Mouse (Mus musculus) adrenal gland, adult 2 months (tissue): ENCODE measurements around the gene Ramp3. TPM values are rescaled to one million over a fixed set of nuclear protein-coding genes. Genes with fewer than 3 reads are reported as not detected.

ENCODE experiments used
- polyA plus RNA-seq: library from polyadenylated mRNA; depleted of rRNA; stranded (reverse); fragments of >200 nt; gene quantifications from 2 replicates; pipeline ENCODE4 v1.2.3, GENCODE M21; 2012; rRNA removed
- total RNA-seq, 2 experiments: library from RNA; stranded (reverse); gene quantifications; 2 replicates each; pipeline ENCODE4 v1.2.3; 2021

The Ramp3 gene
- total and polyA plus RNA-seq, 3 experiments: 15.9 to 30.7 (median 21.7) TPM

Other genes starting within 250 kb of the Ramp3 start
- gene Ppia, start 243.1 kb upstream of the Ramp3 start, total RNA-seq: 1,000 to 10,000 TPM; 1,264 to 1,797 TPM
- gene Ppia, start 243.1 kb upstream of the Ramp3 start, polyA plus RNA-seq: 237 and 265 TPM in 2 replicates
- gene H2afv, start 214.1 kb upstream of the Ramp3 start, total RNA-seq: 10 to 100 TPM; 39.2 to 86.1 TPM
- gene H2afv, start 214.1 kb upstream of the Ramp3 start, polyA plus RNA-seq: 15.0 and 17.4 TPM in 2 replicates
- gene Purb, start 182.6 kb upstream of the Ramp3 start, total RNA-seq: 10 to 100 TPM; 48.9 to 58.7 TPM
- gene Purb, start 182.6 kb upstream of the Ramp3 start, polyA plus RNA-seq: 10.1 and 11.0 TPM in 2 replicates
- 1 to 10 TPM; 2.1 to 2.6 TPM for gene Myo1g, start 137.6 kb upstream of the Ramp3 start, total RNA-seq
- 3.8 and 4.7 TPM in 2 replicates for gene Myo1g, start 137.6 kb upstream of the Ramp3 start, polyA plus RNA-seq
- gene Ccm2, start 111.6 kb upstream of the Ramp3 start, total RNA-seq: 10 to 100 TPM; 38.8 to 47.9 TPM
- 47.0 and 48.1 TPM in 2 replicates for gene Ccm2, start 111.6 kb upstream of the Ramp3 start, polyA plus RNA-seq
- gene Nacad, start 52.5 kb upstream of the Ramp3 start, total RNA-seq: 1 to 10 TPM; 1.6 to 2.2 TPM
- 1.2 and 2.2 TPM in 2 replicates for gene Nacad, start 52.5 kb upstream of the Ramp3 start, polyA plus RNA-seq
- gene Tbrg4, start 32.5 kb upstream of the Ramp3 start, total RNA-seq: 10 to 100 TPM; 68.2 to 82.2 TPM
- 91.3 and 92.6 TPM in 2 replicates for gene Tbrg4, start 32.5 kb upstream of the Ramp3 start, polyA plus RNA-seq
- not detected for gene Wap, start 19.9 kb upstream of the Ramp3 start, total RNA-seq
- not detected in 2 replicates for gene Wap, start 19.9 kb upstream of the Ramp3 start, polyA plus RNA-seq
- gene Gm11983, start 179.1 kb downstream of the Ramp3 start, total RNA-seq: not detected
- gene Gm11983, start 179.1 kb downstream of the Ramp3 start, polyA plus RNA-seq: not detected in 2 replicates